Mouse (Mus musculus): ENCODE results near the gene Cd19. TPM values are rescaled to one million over a fixed set of nuclear protein-coding genes. Genes with fewer than 3 reads are reported as not detected.

Cd19 gene
- total and polyA plus RNA-seq, 3 experiments, result 132 to 234 (median 141) TPM

GRCm38 (mm10) chr7:126456382-126457266, 41.9 kb upstream of the Cd19 start:
- in situ Hi-C loops (cut with MboI; ENCODE audit: low pct_ligation_motif_present, low pct_unique_long_range_greater_than_20kb, low sequenced_read_pairs), result no loop called here
- dilution Hi-C loops (cut with MboI; ENCODE audit: extremely low pct_ligation_motif_present, extremely low pct_unique_long_range_greater_than_20kb, low sequenced_read_pairs), result no loop called here
- no peak for TF ChIP-seq SIN3A (IDR thresholded peaks at IDR 0.05; ENCODE audit: low read length)
- TF ChIP-seq RAD21 (IDR thresholded peaks at IDR 0.05; ENCODE audit: low read depth, low read length), result no peak
- TF ChIP-seq SMC3 (IDR thresholded peaks at IDR 0.05; ENCODE audit: low read depth, low read length), result no peak
- TF ChIP-seq CTCF (conservative IDR thresholded peaks at IDR 0.05 in 1 of 2, IDR thresholded peaks at IDR 0.05 in 1 of 2; ENCODE audit: low read depth in 2 of 2, low read length in 2 of 2), result no peak
- no peak for TF ChIP-seq ETS1 (conservative IDR thresholded peaks at IDR 0.05; ENCODE audit: low read depth, low read length)
- TF ChIP-seq MAFK (IDR thresholded peaks at IDR 0.05; ENCODE audit: insufficient replicate concordance, low read length), result no peak
- TF ChIP-seq RCOR1 (conservative IDR thresholded peaks at IDR 0.05; ENCODE audit: low read depth, low read length), result no peak
- TF ChIP-seq NRF1 (IDR thresholded peaks at IDR 0.05; ENCODE audit: low read depth, low read length), result no peak
- TF ChIP-seq POLR2AphosphoS2 (IDR thresholded peaks at IDR 0.05; ENCODE audit: low read depth, low read length), result no peak
- no peak overlapping the region for H3K27ac ChIP-seq (ENCODE audit: insufficient read depth, low read depth)
- H3K79me2 ChIP-seq (replicated peaks; ENCODE audit: control insufficient read depth, extremely low read depth, insufficient read depth, poor library complexity, severe bottlenecking), result no peaks in the 10 kb centered on the region
- H3K4me3 ChIP-seq (replicated peaks in 1 of 3; ENCODE audit: low read depth in 2 of 3, low read length in 2 of 3, poor library complexity in 1 of 3), result no peak overlapping the region
- H3K4me1 ChIP-seq (ENCODE audit: control insufficient read depth in 1 of 2, insufficient read depth in 2 of 2), result peaks cover 13 to 31% of the 10 kb centered on the region in 2 experiments
- no peak for DNase-seq (ENCODE audit: extremely low read depth)
- peaks cover 0 to 16% of the 10 kb centered on the region in 2 experiments for H3K36me3 ChIP-seq (replicated peaks in 1 of 2; ENCODE audit: control insufficient read depth in 1 of 2, insufficient read depth in 1 of 2, low read length in 1 of 2)
- H3K9ac ChIP-seq (ENCODE audit: insufficient read depth, low read depth), result no peak overlapping the region
- no peak overlapping the region for H3K4me2 ChIP-seq (ENCODE audit: insufficient read depth, low read depth, poor library complexity, severe bottlenecking)
- no peaks in the 10 kb centered on the region for H3K27me3 ChIP-seq (replicated peaks)
- no peaks in the 10 kb centered on the region for H3K9me3 ChIP-seq (replicated peaks; ENCODE audit: low read length)

DNA sequence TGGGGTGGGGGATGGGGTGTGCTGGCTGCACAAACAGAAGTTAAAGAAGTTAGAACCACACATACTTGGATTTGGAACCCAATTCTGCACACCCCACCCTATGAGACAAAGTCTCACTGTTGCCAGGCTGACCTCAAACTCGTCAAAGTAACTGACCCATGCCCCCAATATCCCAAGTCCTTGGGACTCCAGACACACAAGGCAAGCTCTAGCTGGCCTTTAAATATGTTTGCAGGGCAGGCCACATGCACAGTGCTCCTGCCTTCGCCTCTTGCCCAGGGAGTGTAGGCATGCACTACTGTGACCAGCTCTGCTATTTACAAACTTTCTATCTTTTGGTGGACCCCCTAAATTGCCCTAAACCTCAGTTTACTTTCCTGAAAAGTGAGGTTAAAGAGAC, 40.6 kb upstream of the Cd19 start:
- no peak overlapping the region for H3K4me3 ChIP-seq (replicated peaks in 1 of 3; ENCODE audit: low read depth in 2 of 3, low read length in 2 of 3, poor library complexity in 1 of 3)
- H3K4me1 ChIP-seq (ENCODE audit: control insufficient read depth in 1 of 2, insufficient read depth in 2 of 2), result peaks cover 8 to 18% of the 10 kb centered on the region in 2 experiments
- no peak overlapping the region for H3K4me2 ChIP-seq (ENCODE audit: insufficient read depth, low read depth, poor library complexity, severe bottlenecking)
- TF ChIP-seq E2F4 (IDR thresholded peaks at IDR 0.05; ENCODE audit: insufficient replicate concordance, low read depth, low read length) (no peak), ZNF384 (IDR thresholded peaks at IDR 0.05; ENCODE audit: low read depth, low read length) (no peak), MAFK (IDR thresholded peaks at IDR 0.05; ENCODE audit: insufficient replicate concordance, low read length) (no peak), NELFE (IDR thresholded peaks at IDR 0.05; ENCODE audit: low read depth, low read length) (no peak), KAT2A (IDR thresholded peaks at IDR 0.05; ENCODE audit: insufficient replicate concordance, low read length) (no peak), UBTF (IDR thresholded peaks at IDR 0.05; ENCODE audit: low read depth, low read length) (no peak), ETS1 (conservative IDR thresholded peaks at IDR 0.05; ENCODE audit: low read depth, low read length) (no peak)
- DNase-seq (ENCODE audit: extremely low read depth), result no peak
- H3K9me3 ChIP-seq (replicated peaks; ENCODE audit: low read length), result no peaks in the 10 kb centered on the region
- H3K79me2 ChIP-seq (replicated peaks; ENCODE audit: control insufficient read depth, extremely low read depth, insufficient read depth, poor library complexity, severe bottlenecking), result no peaks in the 10 kb centered on the region
- no peak overlapping the region for H3K9ac ChIP-seq (ENCODE audit: insufficient read depth, low read depth)
- H3K36me3 ChIP-seq (replicated peaks in 1 of 2; ENCODE audit: control insufficient read depth in 1 of 2, insufficient read depth in 1 of 2, low read length in 1 of 2), result peaks cover 0 to 22% of the 10 kb centered on the region in 2 experiments
- H3K27me3 ChIP-seq (replicated peaks), result no peaks in the 10 kb centered on the region
- in situ Hi-C loops (cut with MboI; ENCODE audit: low pct_ligation_motif_present, low pct_unique_long_range_greater_than_20kb, low sequenced_read_pairs), result no loop called here
- dilution Hi-C loops (cut with MboI; ENCODE audit: extremely low pct_ligation_motif_present, extremely low pct_unique_long_range_greater_than_20kb, low sequenced_read_pairs), result no loop called here
- H3K27ac ChIP-seq (ENCODE audit: insufficient read depth, low read depth), result no peak overlapping the region
